Mouse (Mus musculus) liver, embryonic 11.5 days (tissue): ENCODE results near the gene Upk2. TPM values are rescaled to one million over a fixed set of nuclear protein-coding genes. Genes with fewer than 3 reads are reported as not detected.
"Not testable (repeated sequence)": the region's sequence is repeated elsewhere in the genome, so short reads cannot be mapped to it uniquely, and the experiment has no call there.

ENCODE experiments used
- ATAC-seq: fragments of 200-750 bp; cut with Nextera tagmentation; replicated peaks from 2 replicates; pipeline ENCODE4 v1.8.0; 2017; ENCODE audit warnings: moderate number of reproducible peaks, mild to moderate bottlenecking, moderate TSS enrichment, moderate library complexity; ENCODE audit not compliant: low FRiP score
- DNase-seq: peaks from one replicate; pipeline ENCODE4 v3.0.0-alpha.2; 2017; ENCODE audit warnings: low spot score
- H3K27ac ChIP-seq: fragments of 300-500 bp; sonication (generic); 2 replicates; pipeline ENCODE4 v1.5.1; 2014; ENCODE audit warnings: mild to moderate bottlenecking, low read depth, low read length, control low read depth
- H3K27me3 ChIP-seq: fragments of 300-500 bp; sonication (generic); replicated peaks from 2 replicates; pipeline ENCODE4 v1.6.1; 2014; ENCODE audit warnings: low read length, mixed read lengths; ENCODE audit not compliant: control insufficient read depth, insufficient read depth
- H3K36me3 ChIP-seq: fragments of 300-500 bp; sonication (generic); 2 replicates; pipeline ENCODE4 v1.6.1; 2014; ENCODE audit warnings: mild to moderate bottlenecking, low read length, moderate library complexity, mixed read lengths; ENCODE audit not compliant: control insufficient read depth, insufficient read depth
- H3K4me1 ChIP-seq: fragments of 300-500 bp; sonication (generic); replicated peaks from 2 replicates; pipeline ENCODE4 v1.6.1; 2014; ENCODE audit warnings: low read length, mixed read lengths; ENCODE audit not compliant: control insufficient read depth, insufficient read depth
- H3K4me2 ChIP-seq: fragments of 300-500 bp; sonication (generic); 2 replicates; pipeline ENCODE4 v1.6.1; 2014; ENCODE audit warnings: mild to moderate bottlenecking, control low read depth, moderate library complexity
- H3K4me3 ChIP-seq: fragments of 300-500 bp; sonication (generic); 2 replicates; pipeline ENCODE4 v1.5.1; 2014; ENCODE audit warnings: low read depth, low read length, control low read depth
- H3K9ac ChIP-seq: fragments of 300-500 bp; sonication (generic); 2 replicates; pipeline ENCODE4 v1.6.1; 2014; ENCODE audit warnings: low read depth, low read length, control low read depth
- H3K9me3 ChIP-seq: fragments of 300-500 bp; sonication (generic); 2 replicates; pipeline ENCODE4 v1.6.1; 2016; ENCODE audit warnings: low read length, inconsistent platforms, mixed read lengths; ENCODE audit not compliant: control insufficient read depth
- WGBS: fragments of 180-500 bp; shearing (Covaris S2); extraction: QIAGEN DNeasy Blood & Tissue Kit; methylation state at CpG from one replicate; pipeline ENCODE4 v1.1.7; 2014; 5-methylcytosine and 5-hydroxymethylcytosine counted together
- polyA plus RNA-seq: library from polyadenylated mRNA; unstranded; fragments of >200 nt; fragmentation: Nextera tagmentation; extraction: Ambion mirVana; gene quantifications from 2 replicates; pipeline ENCODE4 v1.2.1, GENCODE M21; 2014

Upk2 gene
- polyA plus RNA-seq, 1 experiment from 2014 or later, result not detected

DNA sequence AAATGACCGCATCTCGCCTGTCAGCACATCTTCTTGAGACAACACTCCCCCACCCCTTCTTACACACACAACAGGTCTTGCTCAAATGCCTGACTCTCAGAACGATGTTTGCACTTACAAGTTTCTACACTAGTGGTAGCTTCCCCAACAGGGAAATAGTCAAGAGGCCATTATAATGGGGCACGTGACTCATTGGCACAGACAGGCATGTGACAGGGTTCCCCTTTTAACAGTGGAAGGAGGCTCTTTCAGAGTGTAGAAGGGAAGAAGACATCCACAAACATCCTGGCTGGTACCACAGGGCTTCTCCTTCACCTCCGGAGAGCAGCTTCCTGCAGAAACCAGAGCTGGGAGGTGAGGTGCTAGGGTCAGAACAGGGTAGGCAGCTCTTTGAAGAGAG lies 7.2 kb upstream of the Upk2 start:
- Histone ChIP-seq H3K4me1 (no peaks in the 10 kb centered on the region), H3K4me2 (no peak overlapping the region), H3K27me3 (peaks cover 10% of the 10 kb centered on the region), H3K9me3 (no peaks in the 10 kb centered on the region), H3K9ac (no peak overlapping the region), H3K36me3 (no peaks in the 10 kb centered on the region), H3K4me3 (no peak overlapping the region), H3K27ac (no peak overlapping the region)
- DNase-seq, result no peak
- WGBS, result 58% methylated on average over 5 of the region's 5 CpGs
- no peak for ATAC-seq

DNA sequence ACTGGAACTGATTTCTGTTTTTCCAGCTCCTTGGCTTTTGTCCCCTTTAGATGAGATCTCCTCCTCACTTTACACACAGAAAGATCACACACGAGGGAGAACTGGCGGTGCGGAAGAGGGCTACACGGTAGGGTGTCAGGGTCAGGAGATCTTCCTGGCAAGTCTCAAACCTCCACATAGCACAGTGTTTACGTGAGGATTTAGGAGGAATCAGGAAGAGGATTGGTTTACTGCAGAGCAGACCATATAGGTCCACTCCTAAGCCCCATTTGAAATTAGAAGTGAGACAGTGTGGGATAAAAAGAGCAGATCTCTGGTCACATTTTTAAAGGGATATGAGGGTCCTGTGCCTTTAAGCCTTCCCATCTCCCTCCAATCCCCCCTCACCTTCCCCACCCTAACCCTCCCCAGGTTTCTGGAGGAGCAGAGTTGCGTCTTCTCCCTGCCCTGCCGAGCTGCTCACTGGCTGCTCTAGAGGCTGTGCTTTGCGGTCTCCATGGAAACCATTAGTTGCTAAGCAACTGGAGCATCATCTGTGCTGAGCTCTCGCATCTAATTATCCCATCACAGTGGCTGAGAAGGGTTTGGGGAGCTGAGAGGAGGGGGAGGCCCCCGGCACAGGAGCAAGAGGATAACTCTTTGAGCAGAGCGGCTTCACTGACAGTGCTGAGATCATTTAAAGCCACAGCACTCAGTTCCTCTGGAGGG lies 2.4 kb upstream of the Upk2 start:
- Histone ChIP-seq H3K27me3 (peaks cover 40% of the 10 kb centered on the region), H3K9ac (no peak overlapping the region), H3K4me2 (no peak overlapping the region), H3K9me3 (no peaks in the 10 kb centered on the region), H3K36me3 (no peaks in the 10 kb centered on the region), H3K27ac (no peak overlapping the region), H3K4me1 (no peaks in the 10 kb centered on the region; the same call in 1 of the 2 replicates), H3K4me3 (no peak overlapping the region)
- DNase-seq, result no peak
- ATAC-seq, result no peak
- 21% methylated on average over 11 of the region's 11 CpGs for WGBS

GRCm38 (mm10) chr9:44454132-44454890 lies 465 bp downstream of the Upk2 start:
- H3K27me3 ChIP-seq, result peaks cover 40% of the 10 kb centered on the region
- WGBS, result 11% methylated on average over 14 of the region's 14 CpGs

GRCm38 (mm10) chr9:44450387-44450786 lies 4.4 kb downstream of the Upk2 start:
- no peak for DNase-seq
- H3K9me3 ChIP-seq, result no peaks in the 10 kb centered on the region

More at GRCm38 (mm10) chr9:44454132-44454890, 465 bp downstream of the Upk2 start:
- Histone ChIP-seq H3K9me3 (no peaks in the 10 kb centered on the region), H3K4me2 (no peak overlapping the region), H3K4me3 (no peak overlapping the region), H3K9ac (no peak overlapping the region; the same call in 1 of the 2 replicates), H3K4me1 (no peaks in the 10 kb centered on the region; the same call in 1 of the 2 replicates), H3K36me3 (no peaks in the 10 kb centered on the region), H3K27ac (no peak overlapping the region)
- peak; percentile 63 for ATAC-seq
- DNase-seq, result peak; percentile 70

GRCm38 (mm10) chr9:44444402-44445025 lies 10.3 kb downstream of the Upk2 start:
- not testable (repeated sequence) for H3K36me3 ChIP-seq, DNase-seq, H3K9me3 ChIP-seq, ATAC-seq, H3K27me3 ChIP-seq, H3K4me1 ChIP-seq, H3K4me3 ChIP-seq, H3K27ac ChIP-seq, H3K9ac ChIP-seq, H3K4me2 ChIP-seq
- WGBS, result 76% methylated on average over 7 of the region's 7 CpGs

More at GRCm38 (mm10) chr9:44450387-44450786, 4.4 kb downstream of the Upk2 start:
- peaks cover 18% of the 10 kb centered on the region for H3K27me3 ChIP-seq
- no peak overlapping the region for H3K4me3 ChIP-seq
- no peaks in the 10 kb centered on the region; the same call in 1 of the 2 replicates for H3K4me1 ChIP-seq
- H3K9ac ChIP-seq, result no peak overlapping the region
- no peaks in the 10 kb centered on the region for H3K36me3 ChIP-seq
- no peak overlapping the region for H3K4me2 ChIP-seq
- H3K27ac ChIP-seq, result no peak overlapping the region
- no peak for ATAC-seq

- Histone ChIP-seq H3K4me2 (no peak within 1 kb of the TSS), H3K9me3 (no peaks in the 10 kb centered on the region), H3K27me3 (no peaks in the 10 kb centered on the region; the same call in 1 of the 2 replicates), H3K9ac (no peak within 1 kb of the TSS), H3K4me3 (no peak within 1 kb of the TSS), H3K27ac (no peak within 1 kb of the TSS), H3K4me1 (no peaks in the 10 kb centered on the region), H3K36me3 (no peaks in the 10 kb centered on the region)
- ATAC-seq (no peak), DNase-seq (no peak)
- 56% methylated on average over 19 of the region's 19 CpGs for WGBS
Measured at GRCm38 (mm10) chr9:44440961-44441360, 13.8 kb downstream of the Upk2 start, which contains the start of gene Foxr1. TSS of gene Foxr1 (minus strand) at chr9:44441136.

- H3K9me3 ChIP-seq, result no peaks in the 10 kb centered on the region
- no peak for ATAC-seq
- WGBS, result 51% methylated on average over 6 of the region's 6 CpGs
- H3K4me1 ChIP-seq, result no peaks in the 10 kb centered on the region
- no peak overlapping the region for H3K4me2 ChIP-seq
- no peaks in the 10 kb centered on the region for H3K36me3 ChIP-seq
- H3K27me3 ChIP-seq, result no peaks in the 10 kb centered on the region; the same call in 1 of the 2 replicates
- DNase-seq, result no peak
- no peak overlapping the region for H3K4me3 ChIP-seq
- no peak overlapping the region for H3K9ac ChIP-seq
- no peak overlapping the region for H3K27ac ChIP-seq
Measured at GRCm38 (mm10) chr9:44435747-44436146, 19.0 kb downstream of the Upk2 start.

DNA sequence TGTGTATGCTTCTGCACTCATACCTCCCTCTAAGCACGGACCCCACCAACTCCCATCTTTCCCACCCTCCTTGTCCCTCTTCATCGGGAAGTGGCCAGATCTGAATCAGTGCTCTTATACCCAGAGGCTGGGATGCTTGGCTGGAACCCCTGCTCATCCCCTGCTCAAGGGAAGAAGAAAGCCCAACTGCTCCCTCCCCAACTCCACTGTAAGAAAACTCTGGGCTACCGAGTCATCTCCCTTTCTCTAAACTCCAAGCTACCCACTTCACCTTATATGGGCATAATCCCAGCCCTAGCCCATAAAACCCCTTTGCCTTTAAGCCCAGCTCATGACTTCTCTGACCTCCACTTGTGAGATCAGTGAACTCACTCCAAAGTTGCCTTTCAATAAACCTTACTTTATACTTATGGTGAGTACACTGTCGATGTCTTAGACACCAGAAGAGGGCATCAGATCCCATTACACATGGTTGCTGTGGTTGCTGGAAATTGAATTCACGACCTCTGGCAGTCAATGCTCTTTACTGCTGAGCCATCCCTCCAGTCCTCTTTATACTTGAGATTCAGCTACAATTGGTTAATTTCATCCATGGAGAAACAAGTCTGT lies 22.1 kb downstream of the Upk2 start:
- Histone ChIP-seq H3K9ac (no peak overlapping the region), H3K4me3 (no peak overlapping the region)
- no peak for DNase-seq

More for the DNA sequence above, 22.1 kb downstream of the Upk2 start:
- Histone ChIP-seq H3K27ac (no peak overlapping the region), H3K36me3 (no peaks in the 10 kb centered on the region), H3K9me3 (no peaks in the 10 kb centered on the region), H3K4me2 (no peak overlapping the region), H3K4me1 (no peaks in the 10 kb centered on the region), H3K27me3 (no peaks in the 10 kb centered on the region)
- ATAC-seq, result no peak
- WGBS, result 44% methylated on average over 5 of the region's 5 CpGs
